Mouse (Mus musculus) small intestine, adult 2 months (tissue): ENCODE data around the gene Sobp. TPM values are rescaled to one million over a fixed set of nuclear protein-coding genes. Genes with fewer than 3 reads are reported as not detected.
A peak's percentile ranks its signal among the peaks of the same experiment; 100 is the strongest.

Source experiments
- H3K27ac ChIP-seq: fragments of 200-500 bp; 2 replicates; pipeline ENCODE4 v1.5.1; 2012; ENCODE audit warnings: low read depth, low read length, control low read depth, inconsistent platforms; ENCODE audit not compliant: insufficient read depth
- H3K27me3 ChIP-seq: fragments of 200-500 bp; 2 replicates; pipeline ENCODE4 v1.6.1; 2012; ENCODE audit warnings: mild to moderate bottlenecking, moderate library complexity, low read length, inconsistent platforms; ENCODE audit not compliant: control insufficient read depth, insufficient read depth
- H3K36me3 ChIP-seq: fragments of 200-500 bp; 2 replicates; pipeline ENCODE4 v1.6.1; 2012; ENCODE audit warnings: mild to moderate bottlenecking, low read length, control low read depth, inconsistent platforms; ENCODE audit not compliant: control insufficient read depth, insufficient read depth
- H3K4me1 ChIP-seq: fragments of 200-500 bp; 2 replicates; pipeline ENCODE4 v1.6.1; 2012; ENCODE audit warnings: low read length, inconsistent platforms, mixed read lengths; ENCODE audit not compliant: control insufficient read depth, insufficient read depth, insufficient read length
- H3K4me3 ChIP-seq: fragments of 200-500 bp; 2 replicates; pipeline ENCODE4 v1.5.1; 2012; ENCODE audit warnings: low read depth, mild to moderate bottlenecking, control low read depth, inconsistent platforms, low read length, moderate library complexity
- CTCF ChIP-seq: fragments of 200-500 bp; IDR thresholded peaks from 2 replicates; pipeline ENCODE4 v1.5.1; 2012; ENCODE audit warnings: low read depth, mild to moderate bottlenecking, control low read depth, inconsistent platforms, low read length, moderate library complexity, mixed read lengths; ENCODE audit not compliant: insufficient replicate concordance, insufficient read length; ENCODE audit errors: extremely low read depth
- POLR2A ChIP-seq: fragments of 200-500 bp; IDR thresholded peaks from 2 replicates; pipeline ENCODE4 v1.6.1; 2012; ENCODE audit warnings: low read depth, mild to moderate bottlenecking, control low read depth, inconsistent platforms, low read length, moderate library complexity
- WGBS: fragments of 180-500 bp; shearing (Covaris S2); methylation state at CpG from one replicate; pipeline ENCODE4 v1.1.7; 2018; 5-methylcytosine and 5-hydroxymethylcytosine counted together
- polyA plus RNA-seq: library from polyadenylated mRNA; depleted of rRNA; stranded (reverse); fragments of >200 nt; gene quantifications from 2 replicates; pipeline ENCODE4 v1.2.3, GENCODE M21; 2012

Sobp gene
- polyA plus RNA-seq, 1 experiment, result 0.79 TPM

GRCm38 (mm10) chr10:43211866-43212265 lies 37.5 kb upstream of the Sobp start:
- no peaks in the 10 kb centered on the region for H3K36me3 ChIP-seq

GRCm38 (mm10) chr10:43203865-43204264 lies 29.5 kb upstream of the Sobp start:
- no peaks in the 10 kb centered on the region for H3K4me1 ChIP-seq
- H3K27ac ChIP-seq, result no peak overlapping the region
- no peaks in the 10 kb centered on the region for H3K27me3 ChIP-seq
- TF ChIP-seq CTCF (no peak), POLR2A (no peak)
- no peaks in the 10 kb centered on the region for H3K36me3 ChIP-seq
- WGBS, result 77% methylated on average over 3 of the region's 3 CpGs
- no peak overlapping the region for H3K4me3 ChIP-seq

More at GRCm38 (mm10) chr10:43211866-43212265, 37.5 kb upstream of the Sobp start:
- H3K4me1 ChIP-seq, result no peaks in the 10 kb centered on the region
- 48% methylated on average over 6 of the region's 6 CpGs for WGBS
- no peak overlapping the region for H3K4me3 ChIP-seq
- TF ChIP-seq POLR2A (no peak), CTCF (peak; percentile 79; the same call in 1 of the 2 replicates)
- H3K27ac ChIP-seq, result no peak overlapping the region
- no peaks in the 10 kb centered on the region for H3K27me3 ChIP-seq

GRCm38 (mm10) chr10:43200206-43200605 lies 25.9 kb upstream of the Sobp start:
- WGBS, result 93% methylated on average over 2 of the region's 2 CpGs
- H3K4me3 ChIP-seq, result no peak overlapping the region
- H3K36me3 ChIP-seq, result no peaks in the 10 kb centered on the region
- H3K27me3 ChIP-seq, result no peaks in the 10 kb centered on the region
- TF ChIP-seq CTCF, result no peak
- TF ChIP-seq POLR2A, result no peak
- no peaks in the 10 kb centered on the region for H3K4me1 ChIP-seq
- no peak overlapping the region for H3K27ac ChIP-seq

- TF ChIP-seq POLR2A (no peak), CTCF (no peak)
- H3K4me1 ChIP-seq, result no peaks in the 10 kb centered on the region
- H3K27me3 ChIP-seq, result 0 out of 2 replicates have a peak, but pooled peaks cover 8% of the 10 kb centered on the region
- 65% methylated on average over 5 of the region's 5 CpGs for WGBS
- H3K36me3 ChIP-seq, result no peaks in the 10 kb centered on the region
- H3K4me3 ChIP-seq, result no peak overlapping the region
- H3K27ac ChIP-seq, result no peak overlapping the region
These were observed 6.1 kb upstream of the Sobp start for GRCm38 (mm10) chr10:43180313-43180912.

- no peak for TF ChIP-seq POLR2A
- TF ChIP-seq CTCF, result no peak
- under 1% methylated on average over 18 of the region's 18 CpGs for whole genome bisulfite sequencing
- Histone ChIP-seq H3K27me3 (peaks cover 49% of the 10 kb centered on the region), H3K4me1 (peaks cover 4% of the 10 kb centered on the region), H3K4me3 (peak overlapping the region; percentile 65), H3K36me3 (no peaks in the 10 kb centered on the region), H3K27ac (no peak overlapping the region)
These were observed 849 bp upstream of the Sobp start for GRCm38 (mm10) chr10:43175156-43175601.

- TF ChIP-seq CTCF (no peak), POLR2A (no peak)
- Histone ChIP-seq H3K36me3 (no peaks in the 10 kb centered on the region), H3K27ac (no peak overlapping the region), H3K4me1 (peaks cover 4% of the 10 kb centered on the region), H3K27me3 (peaks cover 49% of the 10 kb centered on the region), H3K4me3 (peak overlapping the region; percentile 65)
- WGBS, result 1% methylated on average over 38 of the region's 38 CpGs
These were observed 453 bp downstream of the Sobp start for GRCm38 (mm10) chr10:43173828-43174325.

GRCm38 (mm10) chr10:43173141-43173827 lies 1.0 kb downstream of the Sobp start:
- WGBS, result under 1% methylated on average over 53 of the region's 53 CpGs
- H3K27me3 ChIP-seq, result peaks cover 49% of the 10 kb centered on the region
- no peak overlapping the region for H3K27ac ChIP-seq
- peak overlapping the region; percentile 65 for H3K4me3 ChIP-seq
- H3K4me1 ChIP-seq, result peaks cover 4% of the 10 kb centered on the region
- TF ChIP-seq POLR2A (no peak), CTCF (no peak)
- H3K36me3 ChIP-seq, result no peaks in the 10 kb centered on the region

- TF ChIP-seq CTCF, result no peak
- no peak for TF ChIP-seq POLR2A
- Histone ChIP-seq H3K27ac (no peak overlapping the region), H3K4me1 (peaks cover 4% of the 10 kb centered on the region), H3K4me3 (no peak overlapping the region), H3K36me3 (no peaks in the 10 kb centered on the region), H3K27me3 (peaks cover 49% of the 10 kb centered on the region)
- WGBS, result 16% methylated on average over 8 of the region's 8 CpGs
These were observed 1.8 kb downstream of the Sobp start for GRCm38 (mm10) chr10:43172554-43172953.
